Mouse (Mus musculus) c-Kit-negative CD71-positive TER-119-positive erythroid progenitor cells, embryonic 14.5 days (primary cell): Measurements from ENCODE around the gene Ptgr2.
"Not testable (repeated sequence)": the region's sequence is repeated elsewhere in the genome, so short reads cannot be mapped to it uniquely, and the experiment has no call there.

Experiments used
- DNase-seq: peaks from one replicate; pipeline ENCODE4 v3.0.0-alpha.2; 2013; ENCODE audit warnings: low read depth, low spot score

Gene Ptgr2

DNA sequence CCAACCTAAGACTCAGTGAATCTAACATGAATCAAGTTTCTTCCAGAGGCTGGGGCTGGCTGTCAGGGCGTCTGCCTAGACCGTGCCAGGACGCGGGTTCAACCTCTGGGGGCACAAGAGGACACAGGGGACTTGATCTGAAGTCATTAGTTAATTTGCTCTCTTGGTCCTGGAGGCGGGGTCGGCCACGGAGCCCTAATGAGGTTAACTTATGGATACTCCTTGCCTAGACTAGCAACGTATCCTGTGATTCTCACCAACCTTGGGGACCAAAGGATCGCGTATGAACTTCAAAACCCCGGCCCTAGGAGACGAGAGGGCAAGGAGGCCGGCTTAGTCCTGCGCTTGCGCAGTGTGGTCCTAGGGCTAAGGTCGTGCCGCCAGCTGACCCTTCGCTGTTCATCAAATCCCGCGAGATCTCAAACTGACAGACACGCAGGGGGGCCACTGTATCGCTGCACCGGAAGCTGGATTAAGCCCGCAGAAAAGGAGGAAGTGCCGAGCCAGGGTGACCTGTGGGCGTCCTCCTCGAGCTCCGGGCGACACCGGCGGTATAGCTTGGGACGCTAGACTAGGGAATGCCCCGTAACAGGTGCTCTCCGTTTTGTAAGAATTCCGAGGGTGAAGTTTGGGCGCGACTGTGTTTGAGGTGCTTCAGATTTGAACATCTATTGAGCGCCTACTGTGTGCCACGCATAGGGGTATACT, at the start of gene Ptgr2:
TSS of gene Ptgr2 (plus strand) at position 348 of the 708 bp plus-strand sequence.
- peak; percentile 94 for DNase-seq

DNA sequence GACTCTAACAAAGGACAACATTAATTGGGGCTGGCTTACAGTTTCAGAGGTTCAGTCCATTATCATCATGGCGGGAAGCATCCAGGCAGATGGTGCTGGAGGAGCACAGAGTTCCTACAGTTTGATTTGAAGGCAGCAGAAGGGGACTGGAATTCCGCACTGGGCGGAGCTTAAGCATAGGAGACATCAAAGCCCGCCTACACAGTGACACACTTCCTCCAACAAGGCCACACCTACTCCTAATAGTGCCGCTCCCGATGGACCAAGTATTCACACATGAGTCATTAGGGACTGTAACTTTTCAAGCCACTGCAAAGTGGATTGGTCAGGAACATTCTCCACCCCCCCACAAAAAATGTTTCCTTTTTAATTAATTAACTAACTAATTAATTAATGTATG, 49.5 kb upstream of the Ptgr2 start:
- no peak for DNase-seq

DNA sequence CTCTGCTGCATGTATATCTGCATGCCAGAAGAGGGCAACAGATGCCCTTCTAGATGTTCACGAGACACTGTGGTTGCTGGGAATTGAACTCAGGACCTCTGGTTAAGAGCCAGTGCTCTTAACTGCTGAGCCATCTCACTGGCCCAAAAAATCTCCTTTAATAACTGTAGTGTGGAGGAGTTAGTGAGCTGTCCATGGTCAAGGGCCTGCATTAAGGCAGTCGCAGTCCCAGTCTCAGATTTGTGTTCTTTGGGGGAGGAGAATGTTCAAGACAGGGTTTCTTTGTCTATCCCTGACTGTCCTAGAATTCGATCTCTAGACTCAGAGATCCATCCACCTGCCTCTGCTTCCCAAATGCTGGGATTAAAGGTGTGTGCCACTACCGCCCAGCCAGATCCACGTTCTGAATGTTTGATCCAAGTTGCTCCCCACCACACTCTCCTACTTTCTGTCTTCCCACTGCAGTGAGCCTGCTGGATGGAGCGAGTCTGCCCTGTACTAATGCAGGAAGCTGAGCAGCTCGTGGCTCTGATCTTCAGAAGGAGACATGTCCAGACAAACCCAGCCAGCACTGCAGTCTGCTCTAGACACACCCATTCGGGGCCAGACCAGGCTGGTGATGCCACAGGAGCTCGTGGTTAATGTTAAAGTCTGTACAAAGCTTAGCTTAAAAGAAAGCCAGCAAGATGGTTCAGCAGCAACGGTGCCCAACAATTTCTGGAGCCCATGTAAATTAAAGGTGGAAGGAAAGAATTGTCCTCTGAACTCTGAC, 48.9 kb upstream of the Ptgr2 start:
- no peak for DNase-seq

DNA sequence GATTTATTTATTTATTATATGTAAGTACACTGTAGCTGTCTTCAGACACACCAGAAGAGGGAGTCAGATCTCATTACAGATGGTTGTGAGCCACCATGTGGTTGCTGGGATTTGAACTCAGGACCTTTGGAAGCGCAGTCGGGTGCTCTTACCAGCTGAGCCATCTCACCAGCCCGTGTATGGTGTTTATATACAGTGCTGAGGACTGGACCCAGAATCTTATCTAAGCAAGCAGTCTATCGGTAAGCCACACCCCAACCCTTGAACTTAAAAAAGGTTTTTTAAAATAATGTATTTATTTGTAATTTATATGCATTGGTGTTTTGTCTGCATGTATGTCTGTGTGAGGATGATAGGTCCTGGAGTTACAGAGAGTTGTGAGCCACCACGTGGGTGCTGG, 48.0 kb upstream of the Ptgr2 start:
- not testable (repeated sequence) for DNase-seq

DNA sequence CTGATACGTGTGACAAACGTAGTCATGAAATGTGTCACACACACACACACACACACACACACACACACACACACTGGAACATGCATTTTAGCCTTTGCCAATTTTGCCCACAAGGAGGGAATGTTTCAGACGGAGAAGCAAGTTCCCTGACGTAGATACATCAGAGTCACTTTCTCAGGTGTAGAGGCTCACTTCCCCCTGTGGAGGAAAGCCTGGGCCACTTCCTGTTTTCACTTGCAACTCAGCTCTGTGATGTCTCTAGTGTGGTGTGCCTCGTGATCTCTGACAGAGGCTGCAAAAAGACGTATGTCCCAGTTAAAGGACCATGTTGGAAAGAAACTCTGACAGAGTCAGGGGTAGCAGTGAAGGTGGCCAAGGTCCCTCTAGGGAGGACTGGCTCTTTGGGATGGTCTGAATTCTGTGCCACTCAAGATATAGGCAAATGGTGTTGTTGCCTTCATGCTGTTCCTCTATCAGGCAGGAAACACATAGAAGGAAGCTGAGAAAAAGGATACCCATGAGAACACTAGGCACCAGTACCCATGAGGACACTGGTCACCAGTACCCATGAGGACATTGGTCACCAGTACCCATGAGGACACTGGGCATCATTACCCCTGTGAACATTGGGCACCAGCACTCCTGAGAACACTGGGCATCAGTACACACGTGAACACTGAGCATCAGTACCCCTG, 41.8 kb upstream of the Ptgr2 start:
- no peak for DNase-seq

DNA sequence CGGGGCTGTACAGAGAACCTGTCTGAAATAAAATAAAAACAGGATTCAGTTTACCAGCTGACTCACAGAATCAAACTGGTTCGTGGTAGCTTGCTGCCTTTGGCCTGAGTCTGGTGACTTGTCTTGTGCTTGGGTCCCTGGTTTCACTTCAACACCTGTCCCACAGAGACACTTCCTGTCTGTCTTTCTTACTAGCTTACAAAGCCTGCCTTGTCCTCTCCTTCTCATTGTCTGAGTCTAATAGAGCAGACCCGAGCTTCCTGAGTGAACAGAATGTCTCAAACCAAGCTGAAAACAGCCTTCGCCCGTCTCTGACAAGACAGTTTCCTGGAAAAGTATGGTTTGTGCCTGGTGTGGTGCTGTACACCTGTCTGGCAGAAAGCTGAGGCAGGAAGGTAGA, 39.3 kb upstream of the Ptgr2 start:
- no peak for DNase-seq

DNA sequence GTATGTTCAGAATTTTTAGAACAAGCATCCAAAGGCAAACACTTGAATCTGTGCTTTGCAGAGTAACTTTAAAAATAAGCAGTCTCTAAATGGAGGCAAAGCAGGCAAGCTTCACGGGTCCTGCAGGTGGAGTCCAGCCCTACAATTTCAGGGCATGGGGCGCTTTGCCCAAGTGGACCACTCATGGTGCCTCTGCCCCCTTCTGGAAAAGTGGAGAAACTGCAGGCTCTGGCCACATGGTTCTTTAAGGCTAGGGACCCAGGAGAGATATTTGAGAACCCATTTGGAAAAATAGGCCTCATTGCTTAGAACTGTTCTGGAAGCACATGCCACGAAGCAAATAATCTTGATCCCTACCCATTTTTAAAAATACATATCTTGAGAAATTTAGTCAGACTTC, 35.8 kb upstream of the Ptgr2 start:
- peak; percentile 57 for DNase-seq

DNA sequence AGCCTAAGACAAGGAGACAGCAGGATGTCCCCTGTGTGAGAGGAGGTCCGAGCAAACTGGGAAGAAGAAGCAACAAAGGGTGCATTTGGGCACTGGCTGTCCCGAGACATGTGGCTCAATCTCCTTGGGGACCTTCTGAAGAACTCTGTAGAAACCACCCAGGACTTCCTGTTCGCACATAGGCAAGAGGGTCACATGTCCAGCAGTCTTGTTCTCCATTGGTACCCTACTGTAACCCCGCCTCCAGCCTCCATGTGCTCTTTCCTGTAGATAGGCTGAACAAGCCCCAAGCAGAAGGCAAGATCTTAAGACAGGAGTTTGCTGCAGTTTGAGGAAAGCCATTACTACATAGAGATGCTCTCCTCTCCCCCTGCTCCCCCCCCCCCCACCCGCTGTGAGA, 32.2 kb upstream of the Ptgr2 start:
- no peak for DNase-seq

DNA sequence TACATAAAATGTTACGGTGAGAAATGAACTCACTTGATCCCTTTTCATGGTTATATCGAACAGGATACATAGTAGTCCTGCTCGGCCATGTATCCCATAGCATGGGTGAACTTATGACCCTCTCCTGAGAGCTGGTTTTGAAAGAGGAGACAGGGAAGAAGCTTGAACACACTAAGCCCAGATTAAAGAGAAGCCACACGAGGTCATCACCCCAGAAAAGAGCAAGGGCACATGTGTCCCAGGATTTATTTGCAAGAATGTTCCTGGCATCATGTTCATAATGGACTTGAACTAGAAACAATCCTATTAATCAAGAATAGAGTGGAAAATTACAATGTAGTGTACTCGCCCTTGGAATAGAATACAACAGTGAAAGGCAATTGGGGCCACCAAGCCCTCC, 30.1 kb upstream of the Ptgr2 start:
- DNase-seq, result no peak

DNA sequence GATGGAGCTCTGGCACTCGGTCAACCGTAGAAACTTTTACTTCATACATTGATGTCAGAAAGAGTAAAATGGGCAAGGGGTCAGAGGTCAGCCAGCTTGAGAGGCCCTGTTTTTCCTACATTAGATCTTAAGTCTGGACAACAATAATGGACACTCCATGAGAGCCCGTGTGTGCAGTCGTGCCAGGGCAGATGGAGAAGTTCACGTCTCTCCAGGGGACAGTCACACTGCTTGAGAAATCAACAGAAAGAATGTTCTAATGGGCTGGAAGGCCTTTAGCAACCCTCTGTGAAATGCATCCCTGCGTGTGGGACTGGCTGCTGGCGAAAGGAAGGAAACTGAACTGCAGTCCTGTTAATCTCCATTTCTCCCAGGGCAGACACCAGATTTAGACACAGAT, 24.7 kb upstream of the Ptgr2 start:
- DNase-seq, result no peak

DNA sequence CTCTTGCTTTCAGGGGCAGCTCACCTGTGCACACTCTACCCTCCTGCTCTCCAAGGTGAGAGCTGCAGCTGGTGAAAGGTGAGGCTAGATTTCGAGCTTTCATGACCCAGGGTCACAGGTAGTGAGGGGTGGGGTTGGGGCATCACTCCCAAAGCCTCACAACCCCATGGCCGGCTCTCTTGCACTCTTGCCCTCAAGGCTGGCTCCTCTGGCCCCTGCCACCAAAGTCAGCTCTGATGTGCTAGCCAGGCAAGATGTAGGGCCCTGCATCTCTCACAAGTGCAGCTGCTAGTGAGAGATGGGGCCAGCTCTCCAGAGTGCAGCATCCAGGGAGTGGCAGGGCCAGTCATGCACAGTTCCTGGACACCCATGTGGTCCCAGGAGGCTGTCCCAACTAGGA, 17.8 kb upstream of the Ptgr2 start:
- DNase-seq, result no peak

DNA sequence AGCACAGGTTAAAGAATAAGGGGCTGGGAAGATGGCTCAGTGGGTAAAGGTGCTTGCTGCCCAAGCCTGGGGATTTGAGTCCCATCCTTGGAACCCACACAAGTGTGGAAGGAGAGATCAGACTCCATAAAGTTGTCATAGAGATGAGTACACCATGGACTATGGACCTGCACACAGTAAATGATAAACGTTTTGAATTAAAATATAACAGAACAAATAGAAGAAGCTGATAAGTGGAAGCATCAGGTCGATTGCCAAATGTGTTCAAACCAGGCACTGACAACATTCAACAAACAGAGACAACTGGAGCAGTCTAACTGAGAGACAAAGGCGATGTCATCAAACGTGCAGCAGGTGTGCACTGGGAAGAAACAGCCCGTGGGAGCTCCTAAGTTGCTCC, 11.7 kb upstream of the Ptgr2 start:
- DNase-seq, result no peak

DNA sequence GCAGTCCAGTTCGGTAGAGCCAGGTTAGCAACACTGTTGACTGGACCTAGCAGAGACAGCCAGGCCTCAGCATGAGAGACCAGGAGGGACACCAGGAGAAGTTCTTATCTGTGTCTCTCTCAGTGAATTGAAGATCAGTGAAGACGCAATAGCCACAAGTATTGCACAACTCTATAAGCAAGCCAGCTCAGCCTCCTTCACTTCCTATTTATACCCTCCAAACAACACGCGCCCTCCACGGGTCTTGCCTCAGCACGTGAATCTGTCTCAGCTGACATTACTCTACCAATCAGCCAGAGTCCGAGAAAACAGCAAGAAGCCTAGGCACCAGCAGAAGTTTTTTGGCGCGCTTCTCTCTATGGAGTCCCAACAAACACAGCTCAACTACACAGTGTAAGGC, 9.7 kb upstream of the Ptgr2 start:
- no peak for DNase-seq

DNA sequence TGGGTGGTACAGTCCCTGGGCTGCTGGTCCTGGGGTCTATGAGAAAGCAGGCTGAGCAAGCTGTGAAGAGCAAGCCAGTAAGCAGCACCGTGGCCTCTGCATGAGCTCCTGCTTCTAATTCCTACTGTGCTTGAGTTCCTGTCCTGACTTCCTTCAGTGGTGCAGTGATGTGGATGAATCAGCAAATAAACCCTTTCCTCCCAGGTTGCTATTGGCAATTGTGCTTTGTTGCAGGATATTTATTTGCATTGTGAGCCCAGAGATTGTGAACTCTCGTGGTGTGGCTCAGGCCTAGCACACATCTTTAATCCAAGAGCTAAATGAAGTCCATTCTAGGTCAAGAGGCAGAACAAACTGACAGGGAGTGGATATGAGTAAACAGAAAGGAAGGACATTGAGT, 8.7 kb upstream of the Ptgr2 start:
- no peak for DNase-seq

DNA sequence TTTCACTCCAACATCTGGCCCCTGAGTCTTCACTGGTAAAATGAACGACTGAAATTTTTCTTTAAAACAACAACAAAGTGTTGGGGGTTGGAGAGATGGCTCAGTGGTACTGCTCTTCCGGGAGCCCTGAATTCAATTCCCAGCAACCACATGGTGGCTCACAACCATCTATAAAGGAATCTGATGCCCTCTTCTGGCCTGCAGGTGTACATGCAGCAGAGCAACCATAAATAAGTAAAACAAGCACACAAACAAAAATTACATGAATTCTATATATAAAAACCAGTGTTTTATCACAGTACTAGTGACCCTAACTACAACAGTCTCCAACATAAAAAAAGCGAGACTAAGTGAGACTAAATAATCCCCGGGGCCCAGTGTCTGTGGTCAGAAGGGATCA, 8.2 kb upstream of the Ptgr2 start:
- no peak for DNase-seq

DNA sequence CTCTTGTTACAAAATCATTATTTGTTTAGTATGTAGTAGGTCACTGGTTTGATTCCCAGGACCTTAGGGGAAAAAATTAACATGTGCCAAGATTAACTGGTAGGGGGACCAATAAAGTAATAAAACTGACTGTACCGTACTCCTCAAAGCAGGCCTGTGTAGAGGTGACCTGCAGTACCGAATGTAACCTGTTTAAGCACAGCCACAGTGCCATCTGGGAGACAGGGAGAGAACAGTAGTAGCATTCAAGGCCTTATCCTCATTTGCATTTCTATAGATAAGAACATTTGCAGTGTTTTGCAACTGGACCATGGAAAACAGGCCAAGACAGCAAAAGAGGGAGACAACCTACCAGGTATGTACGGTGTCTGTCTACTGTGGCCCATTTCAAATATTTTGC, 7.2 kb upstream of the Ptgr2 start:
- no peak for DNase-seq

DNA sequence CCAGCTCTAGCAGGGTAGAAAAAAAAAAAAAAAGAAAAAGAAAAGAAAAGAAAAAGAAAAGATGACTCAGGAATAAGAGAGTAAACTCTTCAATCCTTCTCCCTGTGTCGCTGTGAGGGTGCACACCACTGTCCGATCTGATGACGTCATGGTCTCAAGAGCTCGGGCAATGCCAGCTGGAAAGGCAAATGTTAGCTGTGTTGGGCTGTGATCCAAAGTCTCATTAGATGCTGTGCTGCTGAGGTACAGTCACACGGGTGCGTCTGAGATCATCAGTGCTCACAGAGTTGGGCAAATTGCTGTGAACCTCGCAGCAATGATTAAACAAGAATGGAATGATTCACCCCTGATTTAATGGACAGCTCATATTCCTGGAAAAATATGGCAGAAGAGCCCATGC, 6.1 kb upstream of the Ptgr2 start:
- DNase-seq, result no peak

DNA sequence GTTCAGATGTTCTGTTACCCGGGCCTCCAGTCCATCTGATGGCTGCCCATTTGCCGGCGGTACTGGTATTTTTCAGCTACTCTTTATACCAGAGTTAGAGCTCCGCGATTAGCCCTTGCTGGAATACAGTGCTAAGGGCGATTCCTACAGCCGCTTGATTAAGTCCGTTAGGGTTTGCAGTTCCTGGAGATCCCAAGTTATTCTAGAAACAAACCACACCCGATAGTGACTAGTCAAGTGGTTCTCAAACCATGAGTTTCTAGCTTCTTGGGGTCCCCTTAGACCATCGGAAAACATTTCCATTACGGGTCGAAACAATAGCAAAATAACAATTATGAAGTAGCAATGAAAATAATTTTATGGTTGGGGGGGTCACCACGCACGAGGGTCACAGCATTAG, 641 bp upstream of the Ptgr2 start:
- peak; percentile 42 for DNase-seq

DNA sequence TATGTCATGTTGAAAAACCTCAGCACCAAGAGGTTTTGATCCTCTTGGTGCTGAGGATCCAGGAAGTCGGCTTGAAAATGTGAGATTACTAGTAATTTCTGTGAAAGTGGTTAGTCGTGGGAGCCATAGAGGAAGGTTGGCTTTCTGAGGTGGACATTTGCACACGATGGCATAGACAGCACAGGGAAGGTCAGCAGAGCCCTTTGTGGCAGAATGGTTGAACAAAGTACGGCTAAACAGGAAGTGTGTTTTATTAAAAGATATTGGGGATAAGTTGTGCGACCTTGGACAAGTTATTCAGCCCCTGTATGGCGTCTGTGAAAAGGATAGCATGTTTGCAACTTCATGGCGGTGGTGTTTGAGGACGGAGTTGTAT, 549 bp downstream of the Ptgr2 start:
- no peak for DNase-seq

DNA sequence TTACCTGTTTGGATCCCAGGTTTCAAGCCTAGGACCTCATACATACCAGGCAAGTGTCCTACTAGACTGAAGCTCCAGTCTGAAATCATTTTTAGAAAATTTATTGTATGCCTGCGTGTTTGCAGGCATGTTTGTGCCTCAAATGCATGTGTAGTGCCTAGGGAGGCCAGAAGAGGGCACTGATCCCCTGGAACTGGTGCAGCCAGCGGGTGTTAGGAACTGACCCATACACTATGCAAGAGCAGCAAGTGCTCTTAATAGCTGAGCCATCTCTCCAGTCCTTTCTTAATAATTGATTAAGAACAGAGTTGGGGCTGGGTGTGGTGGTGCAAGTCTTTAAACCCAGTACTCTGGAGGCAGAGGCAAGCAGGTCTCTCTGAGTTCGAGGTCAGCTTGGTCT, 3.4 kb downstream of the Ptgr2 start:
- DNase-seq, result peak; percentile 44

DNA sequence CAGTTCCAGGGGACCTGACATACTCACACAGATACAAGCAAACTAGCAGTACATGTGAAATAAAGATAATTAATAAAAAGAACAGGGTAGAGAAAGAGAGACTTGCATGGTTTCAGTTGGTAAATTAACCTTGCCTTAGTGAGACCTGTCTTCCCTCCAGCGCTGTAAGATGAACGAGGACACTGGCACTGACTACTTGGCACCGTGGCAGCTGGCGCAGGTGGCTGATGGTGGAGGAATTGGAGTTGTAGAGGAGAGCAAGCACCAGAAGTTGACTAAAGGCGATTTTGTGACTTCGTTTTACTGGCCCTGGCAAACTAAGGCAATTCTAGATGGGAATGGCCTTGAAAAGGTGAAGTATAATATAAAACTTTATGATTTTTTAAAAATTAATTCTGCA, 12.8 kb downstream of the Ptgr2 start:
- DNase-seq, result no peak

DNA sequence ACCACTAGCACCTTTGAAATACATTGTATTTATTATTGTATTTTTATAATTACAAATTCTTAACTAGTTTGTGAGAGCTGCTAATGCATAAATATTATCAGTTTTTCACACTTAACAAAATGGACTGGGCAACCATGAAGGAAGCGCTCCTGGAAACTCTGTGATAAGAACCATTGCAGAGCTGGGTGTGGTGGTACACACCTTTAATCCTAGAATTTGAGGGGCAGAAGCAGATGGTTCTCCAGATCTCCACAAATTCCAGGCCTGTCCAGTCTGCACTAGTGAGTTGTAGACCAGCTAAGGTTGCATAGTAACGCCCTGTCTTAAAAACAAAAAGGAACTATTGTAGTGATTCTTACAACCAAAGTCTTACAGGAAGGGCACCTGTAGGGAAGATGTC, 14.2 kb downstream of the Ptgr2 start:
- peak; percentile 33 for DNase-seq

DNA sequence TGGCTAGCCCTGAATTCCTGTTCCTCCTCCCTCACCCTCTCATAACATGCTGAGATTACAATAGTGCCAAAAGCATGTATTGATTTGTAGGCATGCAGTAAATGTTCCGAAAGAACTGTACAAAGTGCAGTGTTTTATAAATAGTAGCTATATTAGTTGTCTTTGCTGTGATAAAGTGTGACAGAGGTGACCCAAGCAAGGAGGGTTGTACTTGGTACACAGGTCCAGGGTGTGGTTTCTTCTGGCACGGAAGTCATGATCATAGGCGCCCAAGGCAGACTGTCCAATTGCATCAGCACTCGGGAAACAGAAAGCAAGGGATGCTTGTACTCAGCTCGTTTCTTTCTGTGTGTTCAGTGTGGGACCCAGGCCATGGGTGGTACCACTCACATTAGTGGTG, 19.1 kb downstream of the Ptgr2 start:
- DNase-seq, result no peak
